Mouse (Mus musculus) C2C12 (cell line): ENCODE measurements around the gene Scarf2.

ENCODE experiments used
- CEBPB ChIP-seq: IDR thresholded peaks from one replicate; pipeline ENCODE4 v1.6.1; 2011; ENCODE audit warnings: low read depth, mild to moderate bottlenecking, control low read depth, moderate library complexity
- CTCF ChIP-seq: IDR thresholded peaks from one replicate; pipeline ENCODE4 v1.5.1; 2011; ENCODE audit not compliant: control insufficient read depth, insufficient read depth, insufficient read length
- MAX ChIP-seq: IDR thresholded peaks from one replicate; pipeline ENCODE4 v1.6.1; 2011; ENCODE audit warnings: mild to moderate bottlenecking, control low read depth
- MYOG ChIP-seq: IDR thresholded peaks from one replicate; pipeline ENCODE4 v1.6.1; 2011; ENCODE audit not compliant: control insufficient read depth, insufficient read length; ENCODE audit errors: extremely low read depth
- USF1 ChIP-seq: IDR thresholded peaks from one replicate; pipeline ENCODE4 v1.6.1; 2011; ENCODE audit warnings: low read depth, mild to moderate bottlenecking, control low read depth, moderate library complexity

GRCm38 (mm10) chr16:17759813-17760321 is 37.2 kb upstream of the Scarf2 start:
- TF ChIP-seq CTCF (no peak), CEBPB (no peak), USF1 (no peak), MAX (no peak), MYOG (no peak)
